Mouse (Mus musculus) naive thymus-derived CD4-positive, alpha-beta T cell, adult 5 months (primary cell): ENCODE results near the gene Eif2d. TPM values are rescaled to one million over a fixed set of nuclear protein-coding genes. Genes with fewer than 3 reads are reported as not detected.

Experiments used
- polyA plus RNA-seq: library from polyadenylated mRNA; unstranded; fragments of 100-300 nt; shearing (Covaris generic); gene quantifications from one replicate; pipeline ENCODE4 v1.2.1, GENCODE M21; 2017

The Eif2d gene
- polyA plus RNA-seq: 43.1 TPM

DNA sequence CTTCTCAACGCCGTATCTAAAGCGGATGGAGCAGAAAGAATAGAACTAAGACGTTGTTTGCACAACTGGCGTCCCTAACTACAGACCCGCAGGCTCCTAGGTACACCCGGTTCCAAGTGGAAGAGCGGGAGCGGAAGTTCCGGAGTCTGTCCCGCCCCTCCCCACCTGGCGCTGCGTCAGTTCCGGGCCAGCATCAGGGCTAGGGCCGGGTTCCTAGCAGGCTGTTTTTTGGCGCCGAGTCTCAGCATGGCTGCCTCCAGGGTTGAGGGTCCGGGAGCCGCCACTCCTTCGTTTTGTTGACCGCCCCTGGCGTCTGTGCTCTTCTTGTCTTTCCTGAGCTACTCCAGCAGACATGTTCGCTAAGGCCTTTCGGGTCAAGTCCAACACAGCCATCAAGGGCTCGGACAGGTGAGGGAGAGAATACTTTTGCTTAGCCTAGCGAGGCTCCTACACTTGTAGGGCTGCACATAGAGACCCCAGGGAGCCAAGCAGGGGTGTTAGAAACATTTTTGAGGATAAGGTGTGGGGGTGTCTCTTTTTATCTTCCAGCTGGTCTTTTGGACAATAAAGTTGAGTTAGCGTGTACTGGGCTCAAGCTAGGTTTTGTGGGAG, at the start of gene Eif2d:
TSS of gene Eif2d (plus strand) at position 164 of the 612 bp plus-strand sequence.

DNA sequence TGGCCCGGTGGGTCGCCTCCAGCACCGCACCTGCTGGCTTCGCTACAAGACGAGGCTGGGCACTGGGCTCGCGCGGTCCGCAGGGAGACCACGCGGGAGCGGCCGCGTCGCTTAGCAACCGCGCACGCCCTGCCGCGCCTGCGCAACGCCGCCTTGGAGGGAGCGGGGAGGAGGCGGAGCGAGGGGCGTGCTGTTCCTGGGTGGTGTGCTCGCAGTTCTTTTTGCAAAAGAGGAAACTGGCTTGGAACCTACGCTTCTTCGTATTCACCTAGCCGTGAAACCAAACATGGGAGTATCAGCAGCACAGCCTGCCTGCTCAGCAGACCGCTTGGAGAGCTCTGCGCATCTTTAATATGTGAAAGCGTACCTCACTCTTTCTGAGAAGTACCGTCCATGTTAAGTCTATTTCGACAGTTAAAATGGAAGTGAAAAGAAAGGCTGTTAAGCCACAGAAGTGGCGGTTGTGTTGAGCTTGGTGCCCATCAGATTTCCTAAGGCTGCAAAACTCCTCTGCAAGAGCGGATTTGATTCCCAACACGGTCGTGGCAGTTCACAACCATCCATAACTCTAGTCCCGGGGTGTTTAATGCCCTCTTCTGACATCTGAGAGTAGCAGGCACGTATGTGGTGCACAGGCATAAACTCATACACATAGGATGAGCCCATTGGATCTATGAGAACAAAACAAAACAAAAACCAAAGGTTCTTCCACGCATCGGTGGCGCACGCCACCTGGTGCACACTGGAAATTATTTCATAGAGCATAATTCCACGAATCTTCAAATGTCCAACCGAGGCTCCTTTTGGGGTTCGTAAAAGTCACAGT, 14.6 kb upstream of the Eif2d start, which contains the start of gene Dyrk3:
TSS of gene Dyrk3 (minus strand) at position 150 of the 826 bp plus-strand sequence.

Other genes with a start within 250 kb of the Eif2d start
- not detected for gene Il20, start 241.7 kb upstream of the Eif2d start, polyA plus RNA-seq
- gene Il19, start 213.1 kb upstream of the Eif2d start, polyA plus RNA-seq: not detected
- not detected for gene Il10, start 133.3 kb upstream of the Eif2d start, polyA plus RNA-seq
- gene Mapkapk2, start 55.4 kb upstream of the Eif2d start, polyA plus RNA-seq: 122 TPM
- not detected for gene Dyrk3, start 14.8 kb upstream of the Eif2d start, polyA plus RNA-seq
- gene Rassf5, start 92.1 kb downstream of the Eif2d start, polyA plus RNA-seq: 245 TPM
- 227 TPM for gene Ikbke, start 126.4 kb downstream of the Eif2d start, polyA plus RNA-seq